In the genomic region with DNA sequence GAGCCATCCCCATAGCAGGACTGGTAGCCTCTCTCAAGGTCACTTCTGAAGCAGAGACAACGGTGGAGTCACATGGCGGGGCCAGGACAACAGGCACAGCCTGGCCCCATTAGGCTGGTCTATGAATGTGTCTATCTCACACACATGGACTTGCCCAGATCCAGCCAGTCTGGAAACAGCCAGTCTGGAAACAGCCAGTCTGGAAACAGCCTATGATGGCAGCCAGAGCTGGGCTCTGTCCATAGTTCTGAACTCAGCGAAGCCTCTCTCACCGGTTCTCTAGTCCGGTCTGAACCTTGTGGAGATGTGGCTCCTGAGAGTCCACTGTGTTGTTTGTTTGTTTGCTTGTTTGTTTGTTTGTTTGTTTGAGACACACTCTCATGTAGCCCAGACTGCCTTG, we compare ENCODE assay signal across 10 mouse cellular contexts. TPM values are rescaled to one million over a fixed set of nuclear protein-coding genes. Genes with fewer than 3 reads are reported as not detected.
DNase-seq lines count a peak whose midpoint lies in the region; ATAC-seq and TF ChIP-seq lines count a peak whose summit lies in the region.
"Had no signal": no experiment of that assay in that cellular context is flagged by ENCODE, and none has a peak within 500 bp of the region (broad histone marks: within the 10 kb centered on the region; RNA-seq: fewer than 3 reads in every experiment).

No protein-coding gene starts in this region.

- H3K36me3 ChIP-seq in lung, embryonic 14.5 days (ENCODE audit: insufficient read depth): no peaks in the 10 kb centered on the region
- no peaks in the 10 kb centered on the region for H3K36me3 ChIP-seq in midbrain, embryonic 14.5 days (ENCODE audit: control insufficient read depth, insufficient read depth, low read length)
- H3K36me3 ChIP-seq: limb, embryonic 12.5 days had no signal

- no peak overlapping the region for H3K4me3 ChIP-seq in lung, embryonic 14.5 days (ENCODE audit: low read depth, low read length)
- H3K4me3 ChIP-seq in olfactory bulb, adult 2 months (ENCODE audit: insufficient read depth, low read depth, low read length): no peak overlapping the region
- H3K4me3 ChIP-seq in midbrain, embryonic 14.5 days (replicated peaks; ENCODE audit: low read depth, low read length): no peak overlapping the region
- H3K4me3 ChIP-seq: limb, embryonic 12.5 days had no signal

- H3K27me3 ChIP-seq in lung, embryonic 14.5 days (ENCODE audit: insufficient read depth, low read length): no peaks in the 10 kb centered on the region
- H3K27me3 ChIP-seq in midbrain, embryonic 14.5 days (ENCODE audit: control insufficient read depth, insufficient read depth, low read length): no peaks in the 10 kb centered on the region
- H3K27me3 ChIP-seq: limb, embryonic 12.5 days had no signal

- H3K27ac ChIP-seq in lung, embryonic 14.5 days (ENCODE audit: low read depth): no peak overlapping the region
- H3K27ac ChIP-seq in olfactory bulb, adult 2 months (ENCODE audit: insufficient read depth, low read depth, low read length): peak overlapping the region; percentile 22; the same call in 1 of the 2 replicates
- no peak overlapping the region for H3K27ac ChIP-seq in midbrain, embryonic 14.5 days (replicated peaks; ENCODE audit: low read depth, low read length)
- H3K27ac ChIP-seq: limb, embryonic 12.5 days had no signal

- ATAC-seq in lung, embryonic 14.5 days (ENCODE audit: insufficient read depth): peak; percentile 52; the same call in 1 of the 2 replicates
- no peak for ATAC-seq in megakaryocyte, adult 5-6 weeks (ENCODE audit: poor library complexity, severe bottlenecking)
- ATAC-seq in midbrain, embryonic 14.5 days (ENCODE audit: low FRiP score, low TSS enrichment): no peak

- DNase-seq in lung, embryonic 14.5 days: peak; percentile 82
- no peak for DNase-seq in lung, postnatal 10 days
- DNase-seq in embryo, embryonic 11 days: peak; percentile 67
- DNase-seq in kidney, adult 9 months: peak; percentile 22
- no peak for DNase-seq in midbrain, embryonic 14.5 days
- DNase-seq: heart, adult 11 months had no signal

- TF ChIP-seq POLR2A in olfactory bulb, adult 2 months (IDR thresholded peaks at IDR 0.05; ENCODE audit: insufficient read depth, low read depth, low read length): no peak

- WGBS in lung, embryonic 14.5 days: 37% methylated on average over 5 of the region's 5 CpGs
- 69% methylated on average over 5 of the region's 5 CpGs for WGBS in olfactory bulb, adult 2 months
- WGBS in midbrain, embryonic 14.5 days: 62% methylated on average over 5 of the region's 5 CpGs

- no peak for TF ChIP-seq CTCF in lung, embryonic 14.5 days (IDR thresholded peaks at IDR 0.05; ENCODE audit: low read depth)
- TF ChIP-seq CTCF in olfactory bulb, adult 2 months (IDR thresholded peaks at IDR 0.05; ENCODE audit: insufficient read depth, low read depth, low read length): no peak

- H3K9me3 ChIP-seq in lung, embryonic 14.5 days (ENCODE audit: low read depth, low read length): no peaks in the 10 kb centered on the region
- H3K9me3 ChIP-seq in midbrain, embryonic 14.5 days (ENCODE audit: control insufficient read depth, low read length): no peaks in the 10 kb centered on the region
- H3K9me3 ChIP-seq: limb, embryonic 12.5 days had no signal

- no peak overlapping the region for H3K4me2 ChIP-seq in lung, embryonic 14.5 days
- H3K4me2 ChIP-seq in midbrain, embryonic 14.5 days (ENCODE audit: low read length): no peak overlapping the region
- H3K4me2 ChIP-seq: limb, embryonic 12.5 days had no signal

- H3K9ac ChIP-seq in lung, embryonic 14.5 days: no peak overlapping the region
- no peak overlapping the region for H3K9ac ChIP-seq in midbrain, embryonic 14.5 days (replicated peaks; ENCODE audit: low read length)
- H3K9ac ChIP-seq: limb, embryonic 12.5 days had no signal

- no peaks in the 10 kb centered on the region for H3K4me1 ChIP-seq in lung, embryonic 14.5 days (ENCODE audit: insufficient read depth)
- H3K4me1 ChIP-seq in olfactory bulb, adult 2 months (ENCODE audit: control insufficient read depth, insufficient read depth, low read length): peaks cover 38% of the 10 kb centered on the region
- H3K4me1 ChIP-seq in midbrain, embryonic 14.5 days (ENCODE audit: control insufficient read depth, insufficient read depth, low read length): peaks cover 14% of the 10 kb centered on the region; the same call in 1 of the 2 replicates
- H3K4me1 ChIP-seq: limb, embryonic 12.5 days had no signal

RNA-seq across cellular contexts. Expression of a gene that starts 23.4 kb away (rescaled TPM):
- 28.7 and 34.3 TPM in 2 replicates for polyA plus RNA-seq in lung, embryonic 14.5 days (2014; fragmentation: Nextera tagmentation; extraction: Ambion mirVana)
- not detected in 2 replicates for polyA plus RNA-seq in olfactory bulb, adult 2 months (2012; ENCODE audit: insufficient read depth, insufficient read length, low replicate concordance, missing spikeins)
- 8.8 and 9.8 TPM in 2 replicates for total RNA-seq in megakaryocyte, adult 5-6 weeks (2015)
- total RNA-seq in megakaryocyte, adult 5-6 weeks (2017): 5.7 and 5.8 TPM in 2 replicates
- 16.7 and 28.0 TPM in 2 replicates for polyA plus RNA-seq in midbrain, embryonic 14.5 days (2014; fragmentation: Nextera tagmentation; extraction: Ambion mirVana)

RNA-seq across cellular contexts. Expression of a gene that starts 31.3 kb away (rescaled TPM):
- 0.03 and 0.08 TPM in 2 replicates for polyA plus RNA-seq in lung, embryonic 14.5 days (2014; fragmentation: Nextera tagmentation; extraction: Ambion mirVana)
- polyA plus RNA-seq in olfactory bulb, adult 2 months (2012; ENCODE audit: insufficient read depth, insufficient read length, low replicate concordance, missing spikeins): not detected in 2 replicates
- total RNA-seq in megakaryocyte, adult 5-6 weeks (2015): 0.02 TPM in 1 of 2 replicates, not detected in the other
- total RNA-seq in megakaryocyte, adult 5-6 weeks (2017): not detected in 2 replicates
- polyA plus RNA-seq in midbrain, embryonic 14.5 days (2014; fragmentation: Nextera tagmentation; extraction: Ambion mirVana): 4.0 and 8.1 TPM in 2 replicates
- total RNA-seq: neutrophil, adult 5-6 weeks had no signal

RNA-seq across cellular contexts. Expression of a gene that starts 53.0 kb away (rescaled TPM):
- 7.8 and 8.5 TPM in 2 replicates for polyA plus RNA-seq in lung, embryonic 14.5 days (2014; fragmentation: Nextera tagmentation; extraction: Ambion mirVana)
- polyA plus RNA-seq in olfactory bulb, adult 2 months (2012; ENCODE audit: insufficient read depth, insufficient read length, low replicate concordance, missing spikeins): not detected in 2 replicates
- 2.3 and 2.7 TPM in 2 replicates for total RNA-seq in megakaryocyte, adult 5-6 weeks (2015)
- total RNA-seq in megakaryocyte, adult 5-6 weeks (2017): 0.92 and 1.1 TPM in 2 replicates
- 1.3 and 1.6 TPM in 2 replicates for polyA plus RNA-seq in midbrain, embryonic 14.5 days (2014; fragmentation: Nextera tagmentation; extraction: Ambion mirVana)

Comparison
In these comparisons a context has a peak if more than half of its experiments do, and no peak if none do; other contexts are left out.
1. DNase-seq: peak in lung, embryonic 14.5 days (single experiment), embryo, embryonic 11 days (single experiment) and kidney, adult 9 months (single experiment); none in lung, postnatal 10 days (single experiment) and midbrain, embryonic 14.5 days (single experiment).